Mouse (Mus musculus): ENCODE results near the gene Ccnjl. TPM values are rescaled to one million over a fixed set of nuclear protein-coding genes. Genes with fewer than 3 reads are reported as not detected.

Gene Ccnjl
- polyA plus RNA-seq (2017; shearing (Covaris generic)): not detected

DNA sequence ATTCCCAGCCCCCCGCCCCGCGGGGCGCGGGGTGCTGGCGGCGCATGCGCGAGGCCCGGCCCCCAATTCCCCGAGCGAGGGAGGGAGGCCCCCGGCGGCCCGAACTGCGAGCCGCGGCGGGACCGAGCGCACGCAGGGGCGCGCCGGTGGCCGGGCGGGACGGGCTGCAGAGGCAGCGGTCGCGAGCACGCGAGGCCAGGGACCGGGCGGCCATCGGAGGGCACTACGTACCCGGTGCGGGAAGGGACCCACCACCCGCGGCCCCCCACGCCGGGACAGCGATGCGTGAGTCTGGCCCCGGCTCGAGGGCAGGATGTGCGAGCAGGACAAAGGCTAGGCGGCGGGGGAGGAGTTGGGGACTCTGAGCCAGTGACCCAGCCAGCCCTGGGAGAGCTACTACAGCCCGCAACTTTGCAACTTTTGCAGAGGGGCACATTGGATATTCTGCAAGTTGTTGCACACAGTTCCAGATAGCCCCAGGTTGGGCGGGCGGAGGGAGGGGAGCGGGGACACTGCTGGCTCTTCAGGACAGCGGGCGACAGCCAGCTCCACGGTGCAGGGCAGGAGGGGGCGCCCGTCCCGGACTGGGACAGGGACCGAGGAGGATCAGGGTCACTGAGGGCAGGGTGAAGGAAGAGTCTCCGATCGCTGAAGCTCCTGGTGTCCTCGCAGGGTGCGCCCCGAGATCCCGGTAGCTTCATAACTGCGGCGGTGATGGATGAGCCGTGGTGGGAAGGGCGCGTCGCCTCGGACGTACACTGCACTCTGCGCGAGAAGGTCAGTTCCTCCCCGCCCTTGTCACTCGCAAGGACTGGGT lies at the start of gene Ccnjl:
Gene Ccnjl, plus strand, starts transcription at position 102 of the 817 bp plus-strand sequence.
- ATAC-seq: no peak

DNA sequence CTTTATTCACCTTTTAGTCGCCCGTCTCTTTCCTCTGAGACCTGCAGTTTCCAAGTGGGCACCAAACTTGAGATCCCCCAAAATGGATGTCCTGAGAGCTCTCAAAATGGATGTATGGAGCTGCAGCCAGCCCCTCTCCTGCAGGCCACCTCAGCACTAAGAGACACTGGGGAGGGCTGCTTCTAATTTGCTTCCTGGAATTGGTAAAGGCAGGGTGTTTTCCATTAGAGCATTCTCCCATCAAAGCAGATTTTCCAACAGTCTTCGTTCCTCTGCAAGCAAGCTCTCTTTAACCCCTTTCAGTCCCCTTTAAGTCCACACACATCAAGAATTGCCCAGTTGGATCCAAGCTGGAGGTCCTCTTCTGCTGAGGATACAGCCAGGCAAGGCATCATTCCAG lies 49.2 kb upstream of the Ccnjl start:
- no peak for ATAC-seq

- ATAC-seq: no peak
Measured at GRCm38 (mm10) chr11:43480561-43480960, 48.0 kb upstream of the Ccnjl start.

DNA sequence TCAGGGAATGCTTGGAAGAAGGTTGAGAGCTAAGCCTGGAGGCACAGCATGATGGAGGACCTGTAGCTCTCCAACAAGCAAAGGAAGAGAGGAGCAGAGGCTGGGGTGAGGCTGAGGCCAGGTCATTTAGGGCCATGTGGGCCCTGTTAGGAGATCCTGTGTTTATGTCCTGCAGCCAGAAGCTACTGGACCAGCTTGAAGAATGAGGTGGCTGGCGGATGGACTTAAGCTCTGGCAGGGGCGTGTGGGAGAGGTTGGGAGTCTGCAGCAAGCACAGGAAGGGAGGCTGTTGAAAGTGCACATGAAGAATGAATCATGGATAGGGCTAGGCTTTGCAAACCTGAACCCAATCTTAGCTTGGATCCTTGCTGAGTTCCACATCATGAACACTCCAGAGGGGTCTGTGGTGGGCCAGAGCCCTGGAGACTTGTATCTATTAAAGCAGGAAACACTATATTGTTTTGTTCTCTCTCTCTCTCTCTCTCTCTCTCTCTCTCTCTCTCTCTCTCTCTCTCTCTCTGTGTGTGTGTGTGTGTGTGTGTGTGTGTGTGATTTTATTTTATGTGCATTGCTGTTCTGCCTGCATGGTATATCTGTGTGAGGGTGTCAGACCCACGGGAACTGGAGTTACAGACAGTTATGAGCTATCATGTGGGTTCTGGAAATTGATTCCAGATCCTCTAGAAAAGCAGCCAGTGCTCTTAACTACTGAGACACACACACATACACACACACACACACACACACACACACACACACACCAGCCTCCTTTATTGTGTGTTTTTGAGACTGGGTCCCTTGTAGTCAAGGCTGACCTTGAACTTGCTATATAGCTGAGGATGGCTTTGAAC lies 46.7 kb upstream of the Ccnjl start:
- no peak for ATAC-seq

DNA sequence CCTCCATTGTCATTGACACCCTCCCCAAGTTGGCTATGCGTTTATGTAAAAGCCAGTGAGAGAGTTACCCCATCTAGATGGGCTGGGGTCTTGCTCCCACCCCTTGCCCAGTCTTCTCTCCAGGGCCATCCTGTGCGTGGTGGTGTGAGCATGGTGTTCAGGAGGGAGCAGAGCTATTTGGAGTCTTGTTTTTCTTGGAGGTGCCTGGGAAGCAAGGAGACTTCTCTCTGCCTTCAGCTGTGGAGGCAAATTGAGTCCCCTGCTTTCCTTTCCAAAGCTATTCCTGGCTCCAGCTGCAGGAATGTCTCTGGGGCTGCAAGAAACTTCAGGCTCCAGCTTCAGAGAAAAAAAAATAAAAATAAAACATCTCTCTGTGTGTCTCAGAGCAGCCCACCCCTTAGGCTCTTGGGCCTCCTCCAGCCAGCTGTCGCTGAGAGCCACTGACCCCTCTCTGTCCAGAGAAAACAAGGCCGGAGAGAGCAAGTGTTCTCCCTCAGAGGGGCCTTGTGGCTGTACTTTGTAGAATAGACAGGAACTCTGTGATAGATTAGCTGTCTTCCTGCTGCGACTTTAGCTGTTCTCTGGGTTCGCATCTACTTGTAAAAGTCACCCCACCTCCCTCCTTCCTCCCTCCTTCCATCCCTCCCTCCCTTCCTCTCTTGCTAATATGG lies 45.3 kb upstream of the Ccnjl start:
- no peak for ATAC-seq

DNA sequence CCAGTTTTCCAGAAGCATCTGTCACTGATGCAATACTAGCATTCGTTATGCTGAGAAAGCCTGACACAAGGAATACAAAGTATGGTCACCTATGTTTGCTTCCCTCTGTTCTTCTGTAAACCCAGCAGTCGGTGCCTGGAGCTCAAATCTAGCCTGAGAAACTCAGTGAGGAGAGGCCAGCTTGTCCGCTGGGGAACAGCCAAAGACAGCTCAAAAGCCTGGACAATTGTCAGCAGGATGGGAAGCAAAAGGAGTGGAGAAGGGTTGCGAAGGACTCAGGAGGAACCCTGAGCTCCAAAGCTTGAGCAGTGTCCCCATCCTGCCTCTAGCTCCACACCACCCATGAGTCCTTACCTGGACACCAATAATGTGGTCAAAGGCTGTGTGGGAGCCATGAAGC lies 44.5 kb upstream of the Ccnjl start:
- ATAC-seq: no peak

- ATAC-seq: no peak
Measured at GRCm38 (mm10) chr11:43484652-43485051, 43.9 kb upstream of the Ccnjl start.

DNA sequence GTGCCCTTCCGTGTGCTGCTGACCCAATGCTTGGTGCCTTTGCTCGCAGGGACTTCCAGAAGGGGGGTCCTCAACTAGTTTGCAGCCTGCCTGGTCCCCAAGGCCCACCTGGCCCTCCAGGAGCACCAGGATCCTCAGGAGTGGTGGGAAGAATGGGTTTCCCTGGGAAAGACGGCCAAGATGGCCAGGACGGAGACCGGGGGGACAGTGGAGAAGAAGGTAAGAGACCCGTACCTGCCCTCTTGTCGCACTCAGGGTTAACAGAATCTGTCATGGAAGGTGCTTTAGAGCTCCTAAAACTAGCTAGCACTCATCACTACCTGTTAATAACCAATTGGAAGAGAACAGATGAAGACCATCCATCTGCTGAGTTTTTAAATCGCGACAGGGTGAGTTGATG lies 42.7 kb upstream of the Ccnjl start:
- ATAC-seq: no peak

DNA sequence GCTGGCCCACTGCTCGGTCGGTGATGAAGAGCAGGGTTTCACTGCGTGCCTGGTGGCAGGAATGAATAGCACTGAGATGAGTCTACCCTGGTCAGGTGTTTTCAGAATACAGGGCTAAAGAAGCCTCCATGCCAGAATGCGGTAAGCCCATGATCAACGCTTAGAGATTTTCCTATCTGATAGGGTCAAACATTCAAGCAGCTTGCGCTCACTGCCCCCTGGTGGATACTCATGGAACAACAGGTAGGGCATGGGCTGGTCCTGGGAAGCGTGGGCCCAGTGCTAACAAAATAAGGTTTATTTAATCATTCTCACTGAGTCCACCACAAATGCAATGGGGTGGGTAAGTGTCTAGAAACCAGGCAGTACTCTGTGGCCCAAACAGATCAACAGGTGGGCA lies 35.9 kb upstream of the Ccnjl start:
- peak; percentile 46 for ATAC-seq

- peak; percentile 50 for ATAC-seq
Measured at GRCm38 (mm10) chr11:43493815-43494409, 34.7 kb upstream of the Ccnjl start.

GRCm38 (mm10) chr11:43495037-43495436 lies 33.5 kb upstream of the Ccnjl start:
- ATAC-seq: no peak

DNA sequence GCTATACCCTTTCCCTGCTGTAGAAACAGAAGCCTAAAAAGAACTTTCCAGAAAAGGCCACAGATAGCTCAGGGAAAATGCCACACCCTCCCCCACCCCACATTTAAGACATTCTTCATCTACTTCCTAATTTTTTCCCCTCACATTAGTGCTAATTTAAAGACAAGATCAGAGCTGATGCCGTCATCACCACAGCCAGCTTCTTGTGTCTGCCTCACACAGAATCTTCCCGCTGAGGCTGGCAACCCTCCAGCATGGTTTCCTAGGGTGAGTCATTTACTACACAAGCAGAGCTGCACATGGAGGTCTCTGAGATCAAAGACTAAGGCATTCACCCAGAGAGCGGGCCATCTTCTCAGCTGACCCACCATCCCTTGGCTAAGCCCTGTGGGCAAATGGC lies 33.1 kb upstream of the Ccnjl start:
- no peak for ATAC-seq

GRCm38 (mm10) chr11:43501256-43501655 lies 27.3 kb upstream of the Ccnjl start:
- no peak for ATAC-seq

- ATAC-seq: no peak
Measured at GRCm38 (mm10) chr11:43505188-43505587, 23.4 kb upstream of the Ccnjl start.

GRCm38 (mm10) chr11:43507976-43508375 lies 20.6 kb upstream of the Ccnjl start:
- no peak for ATAC-seq

GRCm38 (mm10) chr11:43509878-43510277 lies 18.7 kb upstream of the Ccnjl start:
- no peak for ATAC-seq

DNA sequence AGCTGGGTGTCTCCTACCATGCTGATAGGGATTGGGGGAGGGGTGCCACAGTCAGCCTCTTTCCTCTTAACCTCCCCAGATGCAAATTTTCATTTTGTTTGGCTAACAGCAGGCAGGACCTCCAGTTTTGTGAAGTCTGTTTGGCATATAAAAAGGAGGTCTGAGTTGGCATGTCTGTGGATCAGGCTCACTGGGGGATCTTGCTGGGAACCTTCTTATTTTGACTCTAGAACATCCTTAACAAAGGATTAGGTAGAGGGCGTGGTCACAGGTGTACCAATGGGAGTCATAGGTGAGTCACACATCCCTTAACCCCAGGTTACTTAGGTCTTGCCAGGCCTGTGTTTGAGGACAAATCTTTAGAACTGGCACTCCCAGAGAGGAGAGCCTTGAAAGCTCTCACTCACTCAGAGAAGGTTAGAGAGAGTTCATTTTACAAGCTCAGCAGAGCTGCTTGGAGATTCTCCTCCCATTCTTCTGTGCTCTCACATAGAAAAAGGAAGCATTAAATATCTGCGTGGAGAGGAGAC lies 15.9 kb upstream of the Ccnjl start:
- no peak for ATAC-seq

- ATAC-seq: no peak
Measured at GRCm38 (mm10) chr11:43516344-43517021, 12.1 kb upstream of the Ccnjl start.

DNA sequence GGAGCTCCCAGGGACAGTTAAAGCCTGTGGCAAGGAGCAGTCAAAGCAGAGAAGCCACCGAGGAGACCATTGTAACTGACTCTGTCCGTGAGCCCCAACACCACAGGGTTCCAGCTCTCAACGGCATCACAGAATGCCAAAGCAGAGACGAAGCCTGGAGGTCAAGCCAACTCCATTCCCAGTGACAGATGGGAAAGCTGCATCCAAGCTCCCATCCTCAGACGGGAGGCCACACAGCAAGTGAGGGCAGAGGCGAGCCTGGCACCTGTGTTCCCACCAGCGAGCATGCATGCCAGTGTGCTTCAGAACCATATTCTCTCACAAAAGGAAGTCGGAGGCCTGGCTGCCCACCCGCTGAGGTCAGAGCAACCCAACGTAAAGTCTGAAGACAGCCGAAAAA lies 10.9 kb upstream of the Ccnjl start:
- ATAC-seq: no peak

DNA sequence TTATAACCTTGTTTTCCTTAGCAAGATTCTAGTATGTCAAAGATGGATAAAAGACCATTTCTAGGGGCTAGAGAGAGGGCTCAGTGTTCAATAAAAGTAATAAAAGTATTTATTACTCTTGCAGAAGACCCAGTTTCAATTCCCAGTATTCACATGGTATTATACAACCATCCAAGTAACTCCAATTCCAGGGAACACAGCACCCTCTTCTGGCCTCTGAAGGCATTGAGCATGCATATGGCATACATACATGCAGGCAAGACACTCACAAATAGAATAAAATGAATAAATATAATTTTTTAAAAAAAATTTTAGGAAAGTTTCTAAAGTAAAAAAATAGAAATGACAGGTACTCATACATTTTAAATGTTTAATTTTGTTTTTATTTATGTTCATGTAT lies 10.5 kb upstream of the Ccnjl start:
- no peak for ATAC-seq

GRCm38 (mm10) chr11:43518821-43519220 lies 9.8 kb upstream of the Ccnjl start:
- no peak for ATAC-seq

DNA sequence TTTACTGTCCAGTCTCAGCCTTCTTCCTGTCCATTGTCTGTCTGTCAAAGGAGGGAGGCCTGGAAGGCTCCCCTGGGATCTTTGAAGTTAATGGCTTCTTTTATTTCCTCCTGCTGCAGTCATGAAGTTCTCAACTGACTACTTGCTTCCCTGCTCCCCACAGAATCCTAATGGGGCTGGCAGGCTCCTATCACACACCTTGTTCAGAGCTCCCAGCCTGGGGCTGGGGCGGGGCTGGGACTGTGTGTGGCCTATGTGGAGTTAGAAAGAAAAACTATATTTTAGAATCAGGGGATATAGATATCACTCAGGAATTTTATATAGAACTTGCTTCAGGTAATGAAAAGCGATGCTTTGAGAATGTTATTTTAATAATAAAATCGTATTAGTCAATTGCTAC lies 8.1 kb upstream of the Ccnjl start:
- ATAC-seq: no peak

All from inflammation-experienced regulatory T-cells, adult 6 months (primary cell).